Mouse (Mus musculus): ENCODE data around the gene Gpr137b. TPM values are rescaled to one million over a fixed set of nuclear protein-coding genes. Genes with fewer than 3 reads are reported as not detected.
A peak's percentile ranks its signal among the peaks of the same experiment; 100 is the strongest.
"Not testable (repeated sequence)": the region's sequence is repeated elsewhere in the genome, so short reads cannot be mapped to it uniquely, and the experiment has no call there.

Gene Gpr137b
- 16.8 and 22.9 TPM in 2 replicates for polyA plus RNA-seq (2011; ENCODE audit: insufficient read depth, insufficient read length, low read depth, missing spikeins)

GRCm38 (mm10) chr13:13393228-13394095 is at the start of gene Gpr137b:
TSS of gene Gpr137b (minus strand) at chr13:13394014.
- H3K27ac ChIP-seq (ENCODE audit: insufficient read depth, low read length); H3K36me3 ChIP-seq (ENCODE audit: control insufficient read depth, insufficient read depth, low read length, poor library complexity, severe bottlenecking); H3K27me3 ChIP-seq (ENCODE audit: control insufficient read depth, insufficient read depth, low read length, poor library complexity, severe bottlenecking); H3K9me3 ChIP-seq (replicated peaks; ENCODE audit: control insufficient read depth, insufficient read depth, low read length, poor library complexity, severe bottlenecking); H3K4me1 ChIP-seq (ENCODE audit: control insufficient read depth, insufficient read depth, low read length); H3K9ac ChIP-seq (ENCODE audit: low read depth, poor library complexity, severe bottlenecking): not testable (repeated sequence)
- H3K4me3 ChIP-seq (ENCODE audit: low read depth, low read length), result peak within 1 kb of the TSS; percentile 70

- H3K4me1 ChIP-seq (ENCODE audit: control insufficient read depth, insufficient read depth, low read length); H3K27me3 ChIP-seq (ENCODE audit: control insufficient read depth, insufficient read depth, low read length, poor library complexity, severe bottlenecking); H3K36me3 ChIP-seq (ENCODE audit: control insufficient read depth, insufficient read depth, low read length, poor library complexity, severe bottlenecking); H3K9me3 ChIP-seq (replicated peaks; ENCODE audit: control insufficient read depth, insufficient read depth, low read length, poor library complexity, severe bottlenecking); H3K27ac ChIP-seq (ENCODE audit: insufficient read depth, low read length); H3K9ac ChIP-seq (ENCODE audit: low read depth, poor library complexity, severe bottlenecking): not testable (repeated sequence)
- peak overlapping the region; percentile 38 for H3K4me3 ChIP-seq (ENCODE audit: low read depth, low read length)
These were observed 44.5 kb upstream of the Gpr137b start for GRCm38 (mm10) chr13:13438112-13438953.

- not testable (repeated sequence) for H3K9ac ChIP-seq (ENCODE audit: low read depth, poor library complexity, severe bottlenecking); H3K27me3 ChIP-seq (ENCODE audit: control insufficient read depth, insufficient read depth, low read length, poor library complexity, severe bottlenecking)
These were observed 43.7 kb upstream of the Gpr137b start, which contains the start of gene Nid1 for GRCm38 (mm10) chr13:13437460-13438015. TSS of gene Nid1 (plus strand) at chr13:13437551.

DNA sequence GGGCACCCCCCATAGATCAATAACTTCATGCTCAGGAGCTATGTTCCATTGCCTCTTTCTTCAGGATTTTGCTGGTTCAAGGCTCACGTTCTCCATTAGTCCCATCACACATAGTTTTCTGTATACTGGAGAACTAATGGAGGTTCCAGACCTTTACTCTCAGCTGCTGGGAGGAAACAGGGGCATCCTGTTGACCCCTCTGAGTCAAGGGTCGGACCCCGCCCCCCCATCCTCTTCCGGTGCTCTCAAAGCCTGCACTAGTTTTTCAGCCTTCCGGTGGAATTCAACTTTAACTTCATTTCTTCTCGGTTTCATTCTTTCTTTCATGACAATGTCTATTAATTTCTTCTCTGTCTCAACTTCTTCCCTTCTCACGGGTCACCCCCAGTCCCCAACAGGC is 42.3 kb upstream of the Gpr137b start:
- not testable (repeated sequence) for H3K27me3 ChIP-seq (ENCODE audit: control insufficient read depth, insufficient read depth, low read length, poor library complexity, severe bottlenecking); H3K27ac ChIP-seq (ENCODE audit: insufficient read depth, low read length); H3K36me3 ChIP-seq (ENCODE audit: control insufficient read depth, insufficient read depth, low read length, poor library complexity, severe bottlenecking); H3K4me1 ChIP-seq (ENCODE audit: control insufficient read depth, insufficient read depth, low read length); H3K4me3 ChIP-seq (ENCODE audit: low read depth, low read length); H3K9ac ChIP-seq (ENCODE audit: low read depth, poor library complexity, severe bottlenecking); H3K9me3 ChIP-seq (replicated peaks; ENCODE audit: control insufficient read depth, insufficient read depth, low read length, poor library complexity, severe bottlenecking)

More at GRCm38 (mm10) chr13:13437460-13438015, 43.7 kb upstream of the Gpr137b start, which contains the start of gene Nid1:
- H3K9me3 ChIP-seq (replicated peaks; ENCODE audit: control insufficient read depth, insufficient read depth, low read length, poor library complexity, severe bottlenecking); H3K4me1 ChIP-seq (ENCODE audit: control insufficient read depth, insufficient read depth, low read length); H3K27ac ChIP-seq (ENCODE audit: insufficient read depth, low read length); H3K36me3 ChIP-seq (ENCODE audit: control insufficient read depth, insufficient read depth, low read length, poor library complexity, severe bottlenecking): not testable (repeated sequence)
- H3K4me3 ChIP-seq (ENCODE audit: low read depth, low read length), result peak within 1 kb of the TSS; percentile 73

GRCm38 (mm10) chr13:13423301-13423700 is 29.5 kb upstream of the Gpr137b start:
- H3K9ac ChIP-seq (ENCODE audit: low read depth, poor library complexity, severe bottlenecking); H3K9me3 ChIP-seq (replicated peaks; ENCODE audit: control insufficient read depth, insufficient read depth, low read length, poor library complexity, severe bottlenecking); H3K4me1 ChIP-seq (ENCODE audit: control insufficient read depth, insufficient read depth, low read length); H3K27me3 ChIP-seq (ENCODE audit: control insufficient read depth, insufficient read depth, low read length, poor library complexity, severe bottlenecking); H3K36me3 ChIP-seq (ENCODE audit: control insufficient read depth, insufficient read depth, low read length, poor library complexity, severe bottlenecking); H3K27ac ChIP-seq (ENCODE audit: insufficient read depth, low read length); H3K4me3 ChIP-seq (ENCODE audit: low read depth, low read length): not testable (repeated sequence)

GRCm38 (mm10) chr13:13418859-13419258 is 25.0 kb upstream of the Gpr137b start:
- not testable (repeated sequence) for H3K36me3 ChIP-seq (ENCODE audit: control insufficient read depth, insufficient read depth, low read length, poor library complexity, severe bottlenecking); H3K4me1 ChIP-seq (ENCODE audit: control insufficient read depth, insufficient read depth, low read length); H3K9ac ChIP-seq (ENCODE audit: low read depth, poor library complexity, severe bottlenecking); H3K27ac ChIP-seq (ENCODE audit: insufficient read depth, low read length); H3K9me3 ChIP-seq (replicated peaks; ENCODE audit: control insufficient read depth, insufficient read depth, low read length, poor library complexity, severe bottlenecking); H3K4me3 ChIP-seq (ENCODE audit: low read depth, low read length); H3K27me3 ChIP-seq (ENCODE audit: control insufficient read depth, insufficient read depth, low read length, poor library complexity, severe bottlenecking)

DNA sequence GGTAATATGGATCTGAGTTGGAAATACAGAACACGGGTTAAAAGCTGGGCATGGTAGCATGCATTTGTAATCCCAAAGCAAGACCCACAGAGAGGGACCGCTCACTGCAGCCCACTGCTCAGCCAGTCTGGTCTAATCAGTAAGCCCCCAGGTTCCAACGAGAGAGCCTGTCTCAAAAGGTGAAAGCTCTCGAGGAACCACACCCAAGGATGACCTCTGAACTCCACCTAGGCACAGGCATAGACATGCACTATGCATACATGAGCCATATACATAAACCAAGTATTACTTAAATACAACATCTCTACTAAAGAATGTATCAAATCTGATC is 22.2 kb upstream of the Gpr137b start:
- H3K27ac ChIP-seq (ENCODE audit: insufficient read depth, low read length); H3K4me3 ChIP-seq (ENCODE audit: low read depth, low read length); H3K27me3 ChIP-seq (ENCODE audit: control insufficient read depth, insufficient read depth, low read length, poor library complexity, severe bottlenecking); H3K9ac ChIP-seq (ENCODE audit: low read depth, poor library complexity, severe bottlenecking); H3K9me3 ChIP-seq (replicated peaks; ENCODE audit: control insufficient read depth, insufficient read depth, low read length, poor library complexity, severe bottlenecking); H3K36me3 ChIP-seq (ENCODE audit: control insufficient read depth, insufficient read depth, low read length, poor library complexity, severe bottlenecking); H3K4me1 ChIP-seq (ENCODE audit: control insufficient read depth, insufficient read depth, low read length): not testable (repeated sequence)

All from ES-Bruce4 (cell line).